Mouse (Mus musculus) MN1 (cell line): Measurements from ENCODE around the gene Hmga1b.
"Not testable (repeated sequence)": the region's sequence is repeated elsewhere in the genome, so short reads cannot be mapped to it uniquely, and the experiment has no call there.

Source experiments
- DNase-seq: peaks from one replicate; pipeline ENCODE4 v3.0.0-alpha.2; 2016; ENCODE audit warnings: low spot score

Hmga1b gene

GRCm38 (mm10) chr11:120784064-120784791 is 21.6 kb downstream of the Hmga1b start, which contains the start of the genes Rfng and Gps1:
Gene Rfng (minus strand): TSS chr11:120784207.
Gene Gps1 (plus strand): TSS chr11:120784272.
- DNase-seq = peak; percentile 82

GRCm38 (mm10) chr11:120785145-120785544 is 22.6 kb downstream of the Hmga1b start:
- no peak for DNase-seq

- not testable (repeated sequence) for DNase-seq
Measured at GRCm38 (mm10) chr11:120788460-120788859, 25.9 kb downstream of the Hmga1b start.

GRCm38 (mm10) chr11:120789355-120789754 is 26.8 kb downstream of the Hmga1b start:
- no peak for DNase-seq

- no peak for DNase-seq
Measured at GRCm38 (mm10) chr11:120789810-120790209, 27.2 kb downstream of the Hmga1b start.

- DNase-seq = no peak
Measured at GRCm38 (mm10) chr11:120792652-120793051, 30.1 kb downstream of the Hmga1b start.

- peak; percentile 100 for DNase-seq
Measured at GRCm38 (mm10) chr11:120795756-120796613, 33.4 kb downstream of the Hmga1b start, which contains the start of gene Dus1l. Gene Dus1l (minus strand): TSS chr11:120796403.

- no peak for DNase-seq
Measured at GRCm38 (mm10) chr11:120796614-120796946, 34.0 kb downstream of the Hmga1b start.

- DNase-seq = no peak
Measured at GRCm38 (mm10) chr11:120798244-120798643, 35.6 kb downstream of the Hmga1b start.

GRCm38 (mm10) chr11:120799316-120799890 is 36.8 kb downstream of the Hmga1b start:
- no peak for DNase-seq

- DNase-seq = peak; percentile 96
Measured at GRCm38 (mm10) chr11:120800061-120800904, 37.7 kb downstream of the Hmga1b start.

GRCm38 (mm10) chr11:120804274-120804673 is 41.7 kb downstream of the Hmga1b start:
- no peak for DNase-seq

GRCm38 (mm10) chr11:120804769-120805168 is 42.2 kb downstream of the Hmga1b start:
- no peak for DNase-seq

- no peak for DNase-seq
Measured at GRCm38 (mm10) chr11:120805375-120806298, 43.0 kb downstream of the Hmga1b start.

GRCm38 (mm10) chr11:120808010-120808409 is 45.4 kb downstream of the Hmga1b start:
- DNase-seq = no peak

- no peak for DNase-seq
Measured at GRCm38 (mm10) chr11:120812068-120812467, 49.5 kb downstream of the Hmga1b start.
